Mouse (Mus musculus): ENCODE measurements around the gene Lsmem1.

Lsmem1 gene

GRCm38 (mm10) chr12:40199302-40199701 is at the start of gene Lsmem1:
Lsmem1 (minus strand) TSS chr12:40199490.
- DNase-seq = peak; percentile 35 to 43

GRCm38 (mm10) chr12:40248454-40249180 is 49.3 kb upstream of the Lsmem1 start, which contains the start of gene Ifrd1:
Ifrd1 (minus strand) TSS chr12:40248504.
- no peak for DNase-seq

GRCm38 (mm10) chr12:40247976-40248375 is 48.7 kb upstream of the Lsmem1 start:
- no peak for DNase-seq

GRCm38 (mm10) chr12:40247384-40247783 is 48.1 kb upstream of the Lsmem1 start:
- no peak for DNase-seq

GRCm38 (mm10) chr12:40245434-40245970 is 46.2 kb upstream of the Lsmem1 start:
- no peak for DNase-seq

- no peak for DNase-seq
Measured at GRCm38 (mm10) chr12:40244926-40245325, 45.6 kb upstream of the Lsmem1 start.

- no peak for DNase-seq
Measured at GRCm38 (mm10) chr12:40243821-40244221, 44.5 kb upstream of the Lsmem1 start.

GRCm38 (mm10) chr12:40243241-40243640 is 44.0 kb upstream of the Lsmem1 start:
- DNase-seq = no peak

- DNase-seq = no peak
Measured at GRCm38 (mm10) chr12:40239161-40239560, 39.9 kb upstream of the Lsmem1 start.

GRCm38 (mm10) chr12:40232231-40232630 is 32.9 kb upstream of the Lsmem1 start:
- no peak for DNase-seq

GRCm38 (mm10) chr12:40231632-40232031 is 32.3 kb upstream of the Lsmem1 start:
- no peak for DNase-seq

- DNase-seq = no peak
Measured at GRCm38 (mm10) chr12:40224171-40224880, 25.0 kb upstream of the Lsmem1 start.

GRCm38 (mm10) chr12:40223676-40224075 is 24.4 kb upstream of the Lsmem1 start:
- DNase-seq = peak; percentile 51 to 55

- DNase-seq = peak; percentile 99
Measured at GRCm38 (mm10) chr12:40223082-40223619, 23.9 kb upstream of the Lsmem1 start.

GRCm38 (mm10) chr12:40222251-40223081 is 23.2 kb upstream of the Lsmem1 start:
- peak; percentile 87 for DNase-seq

GRCm38 (mm10) chr12:40221611-40222010 is 22.3 kb upstream of the Lsmem1 start:
- no peak for DNase-seq

- no peak for DNase-seq
Measured at GRCm38 (mm10) chr12:40220896-40221295, 21.6 kb upstream of the Lsmem1 start.

- no peak for DNase-seq
Measured at GRCm38 (mm10) chr12:40220001-40220570, 20.8 kb upstream of the Lsmem1 start.

GRCm38 (mm10) chr12:40218430-40218945 is 19.2 kb upstream of the Lsmem1 start:
- no peak for DNase-seq

- no peak for DNase-seq
Measured at GRCm38 (mm10) chr12:40217776-40218175, 18.5 kb upstream of the Lsmem1 start.

- no peak for DNase-seq
Measured at GRCm38 (mm10) chr12:40214888-40215876, 15.9 kb upstream of the Lsmem1 start.
